Mouse (Mus musculus) Muller cell, postnatal 12 days (primary cell): Measurements from ENCODE around the gene Synm.

ENCODE experiments used
- DNase-seq: peaks from one replicate; pipeline ENCODE4 v3.0.0-alpha.2; 2015; ENCODE audit errors: inconsistent ontology term

Gene Synm

DNA sequence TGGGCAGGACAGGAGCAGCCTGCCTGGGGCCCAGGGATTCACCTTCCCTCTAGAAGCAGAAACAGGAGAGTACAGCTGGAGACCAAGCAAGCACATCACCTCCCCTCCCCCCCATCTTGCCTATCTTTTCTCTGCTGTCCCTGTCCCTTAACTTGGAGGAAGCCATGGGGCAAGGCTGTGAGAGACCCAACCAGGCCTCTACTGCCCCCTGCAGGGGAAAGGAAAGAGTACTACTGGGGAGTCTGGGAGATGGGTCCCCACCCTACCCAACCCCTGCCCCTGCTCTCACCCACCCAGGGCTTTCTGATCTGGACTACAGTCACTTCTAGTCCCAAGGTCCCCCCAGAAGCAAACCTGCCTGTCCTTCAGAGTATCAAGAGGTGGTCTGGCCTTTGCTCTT, 58.7 kb downstream of the Synm start:
- DNase-seq, result no peak

DNA sequence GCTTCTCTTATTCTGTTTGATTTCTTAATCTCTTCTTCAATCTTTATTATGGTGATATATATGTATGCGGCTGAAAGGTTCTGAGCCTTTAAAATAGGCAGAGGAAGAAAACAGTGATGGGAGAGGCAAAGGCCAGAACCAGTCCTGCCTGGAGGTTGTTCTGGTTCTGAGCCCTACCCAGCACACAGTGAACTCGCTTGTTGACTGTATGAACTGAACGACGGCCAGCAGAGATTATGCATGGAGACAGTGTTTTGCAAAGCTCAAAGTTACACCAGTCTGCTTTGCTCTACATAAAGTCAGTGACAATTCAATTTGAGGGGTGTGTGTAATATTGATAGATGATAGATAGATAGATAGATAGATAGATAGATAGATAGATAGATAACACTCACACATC, 60.2 kb downstream of the Synm start:
- DNase-seq, result no peak

DNA sequence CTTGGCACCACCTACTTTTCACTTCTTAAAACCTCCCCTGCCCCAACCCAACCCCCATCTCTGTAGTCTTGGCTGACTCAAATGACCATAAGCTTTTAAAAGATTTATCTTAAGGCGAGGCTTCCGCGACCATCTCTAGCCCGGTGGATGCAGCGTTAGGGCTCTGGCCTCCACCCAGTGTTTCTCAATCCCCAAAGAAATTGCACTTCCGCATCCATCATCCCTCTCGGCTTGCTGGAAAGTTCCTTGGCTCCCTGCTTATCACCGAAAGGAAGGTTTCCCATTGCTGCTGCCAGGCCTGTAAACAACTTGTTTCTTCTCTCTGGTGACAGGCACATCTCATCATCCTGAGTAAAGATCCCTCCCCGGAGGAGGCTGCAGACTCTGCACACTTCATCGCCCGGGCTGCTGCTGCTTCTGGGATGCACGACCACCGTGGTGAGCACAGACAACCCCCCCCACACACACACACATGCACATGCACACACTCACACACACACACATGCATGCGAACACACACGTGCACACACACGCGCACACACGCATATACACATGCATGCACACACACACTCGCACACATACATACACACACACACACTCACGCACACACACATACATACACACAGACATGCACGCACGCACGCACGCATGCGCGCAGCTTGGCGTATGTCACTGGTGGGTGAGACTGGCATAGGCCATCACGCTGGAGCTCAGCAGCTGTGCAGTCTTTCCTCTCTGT, 61.5 kb downstream of the Synm start:
- DNase-seq, result no peak

DNA sequence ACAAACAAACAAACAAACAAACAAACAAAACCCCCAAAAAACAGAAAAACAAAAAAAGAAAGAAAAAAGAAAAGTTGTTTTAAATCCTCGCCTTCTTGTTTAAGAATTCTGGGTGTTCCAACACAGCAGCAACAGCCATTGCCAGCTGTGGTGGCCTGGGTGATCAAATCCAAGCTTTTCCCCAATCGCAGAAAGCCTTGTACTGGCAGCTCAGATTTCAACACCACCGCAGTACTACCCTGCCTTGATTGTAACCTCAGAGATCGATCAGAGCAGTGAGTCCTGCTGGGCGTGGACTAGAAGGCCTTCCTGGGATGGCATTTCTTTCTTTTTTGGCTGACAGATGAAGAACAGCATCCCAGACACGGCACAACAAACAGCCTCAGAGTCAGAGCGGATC, 63.6 kb downstream of the Synm start:
- DNase-seq, result no peak

DNA sequence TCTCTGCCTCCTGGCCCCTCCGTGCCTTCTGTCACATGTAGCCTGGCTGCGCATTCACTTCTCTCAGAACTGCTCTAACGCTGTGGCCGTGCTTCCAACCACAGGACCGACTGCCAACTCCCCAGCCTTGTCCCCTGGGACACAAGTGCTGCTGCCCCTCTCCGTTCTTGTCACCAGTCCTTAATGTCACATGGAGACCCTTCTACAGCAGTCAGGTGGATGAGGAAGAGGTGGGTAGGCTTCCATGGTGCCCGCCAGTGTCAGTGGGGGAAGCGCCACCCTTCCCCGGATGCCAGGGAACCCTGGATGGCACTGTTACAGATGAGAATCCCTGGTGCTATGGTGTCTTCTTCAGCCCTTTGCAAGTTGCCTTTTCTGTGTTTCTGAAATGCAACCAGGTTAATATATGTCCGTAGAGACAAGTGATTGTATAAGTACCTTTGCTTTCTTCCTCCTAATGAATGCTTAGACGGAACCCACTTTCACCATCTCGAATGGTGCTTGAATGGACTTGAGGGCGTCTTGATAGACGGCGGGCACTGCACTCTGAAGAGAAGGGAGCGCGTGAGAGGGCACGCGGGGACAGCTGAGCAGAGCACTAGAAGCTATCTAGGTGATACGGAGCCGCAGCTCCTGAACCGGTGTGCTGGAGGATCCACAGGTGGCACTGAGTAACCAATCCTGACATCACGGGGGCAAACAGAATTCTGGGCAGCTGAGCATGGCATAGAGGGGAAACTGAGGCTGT, 66.6 kb downstream of the Synm start:
- DNase-seq, result no peak

- no peak for DNase-seq
These were observed 67.4 kb downstream of the Synm start for GRCm38 (mm10) chr7:67692141-67692540.

DNA sequence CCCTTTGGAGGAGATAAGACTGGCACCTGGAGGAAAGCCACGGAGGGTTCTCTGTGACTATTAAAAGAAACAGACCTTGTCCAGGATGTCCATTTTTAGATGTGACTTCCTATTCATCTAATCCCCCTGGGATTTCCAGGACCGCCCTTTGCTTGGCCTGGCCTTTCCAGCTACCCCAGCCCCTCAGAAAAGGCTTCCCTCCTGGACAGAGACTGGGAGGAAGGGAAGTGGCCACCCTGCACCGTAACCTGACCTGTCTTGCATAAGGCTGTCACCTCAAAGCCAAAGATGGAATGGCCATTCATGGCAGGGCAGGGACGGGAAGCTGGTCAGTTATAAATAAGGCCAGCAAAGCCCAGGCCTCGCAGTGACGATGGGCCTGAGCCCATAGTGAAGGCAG, 68.5 kb downstream of the Synm start:
- no peak for DNase-seq

DNA sequence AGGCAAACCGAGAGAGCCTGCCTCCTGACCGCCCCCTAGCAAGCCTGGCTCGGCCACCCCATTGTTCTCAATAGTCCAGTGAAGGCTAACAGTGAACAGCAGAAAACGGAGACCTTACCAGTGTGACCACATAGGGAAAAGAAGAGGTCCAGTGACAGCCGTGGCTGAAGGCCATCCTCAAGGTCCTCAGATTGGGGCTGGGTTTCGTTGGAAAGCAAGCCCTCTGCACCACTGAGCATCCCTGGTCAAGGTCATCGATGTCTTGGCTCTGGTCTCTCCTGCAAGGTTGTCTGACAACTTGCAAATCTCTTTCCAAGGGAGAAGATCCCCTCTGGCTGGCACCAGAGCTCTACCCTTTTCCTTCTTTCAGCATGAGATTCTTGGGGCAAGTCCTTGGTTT, 69.7 kb downstream of the Synm start:
- no peak for DNase-seq

- DNase-seq, result no peak
These were observed 71.3 kb downstream of the Synm start for GRCm38 (mm10) chr7:67688281-67688680.

DNA sequence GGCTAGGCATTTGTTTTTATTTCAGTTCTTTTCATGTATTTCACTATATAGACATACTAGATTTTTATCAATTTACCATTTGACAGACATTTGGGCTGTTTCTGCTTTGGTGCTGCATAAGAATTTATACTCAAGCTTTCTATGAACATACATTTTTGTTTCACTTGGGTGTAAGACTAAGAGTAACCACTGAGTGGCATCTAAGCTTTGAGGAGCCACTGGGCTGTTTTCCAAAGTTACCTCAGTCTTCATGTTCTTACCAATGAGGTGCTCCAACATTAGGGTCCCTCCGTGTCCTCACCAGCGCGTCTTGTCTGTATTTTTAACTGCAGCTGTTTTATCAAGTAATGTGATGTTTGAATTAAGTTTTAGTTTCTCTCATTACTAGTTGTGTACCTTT, 73.0 kb downstream of the Synm start:
- no peak for DNase-seq

- DNase-seq, result no peak
These were observed 76.5 kb downstream of the Synm start for GRCm38 (mm10) chr7:67683006-67683405.

DNA sequence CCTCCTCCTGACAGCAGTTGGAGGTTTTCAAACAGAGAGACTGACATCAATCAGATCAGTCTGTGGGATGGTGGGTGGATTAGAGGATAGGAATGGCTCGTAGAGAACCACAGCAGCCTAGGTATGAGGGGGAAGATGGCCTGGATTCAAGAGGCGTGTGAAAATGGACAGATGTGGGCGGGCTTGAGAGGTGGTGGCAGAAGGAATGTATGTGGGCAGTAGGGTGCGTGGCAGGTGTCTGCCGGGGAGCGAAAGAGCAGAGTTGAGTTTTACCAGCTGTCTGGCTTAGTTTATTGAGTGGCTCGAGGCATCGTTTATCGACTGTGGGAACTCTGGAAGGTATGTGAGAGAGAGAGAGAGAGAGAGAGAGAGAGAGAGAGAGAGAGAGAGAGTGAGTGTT, 78.5 kb downstream of the Synm start:
- DNase-seq, result no peak
